Mouse (Mus musculus): ENCODE measurements around the gene Mthfs.

Mthfs gene

DNA sequence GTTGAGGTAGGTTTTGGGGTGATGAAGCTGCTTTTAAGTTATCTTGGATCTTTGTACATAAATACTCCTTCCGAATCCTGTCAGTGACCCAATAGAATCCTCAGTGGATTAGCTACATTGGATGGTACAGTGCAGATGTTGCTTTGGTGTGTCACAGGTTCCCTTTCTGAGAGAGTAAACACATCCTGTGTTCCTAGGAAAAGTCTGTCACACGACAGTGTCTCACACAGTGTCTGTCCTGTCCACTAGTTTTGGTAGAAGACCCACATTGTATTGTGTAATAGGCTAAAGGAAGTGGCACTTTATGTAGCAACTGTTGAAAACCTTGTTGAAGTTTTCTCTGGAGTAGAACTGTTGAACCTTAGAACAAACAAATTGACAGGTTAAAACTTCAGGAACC is 42.9 kb downstream of the Mthfs start:
- DNase-seq = no peak

- no peak for DNase-seq
Measured at GRCm38 (mm10) chr9:89256556-89257335, 46.3 kb downstream of the Mthfs start.

GRCm38 (mm10) chr9:89263968-89264367 is 53.5 kb downstream of the Mthfs start:
- DNase-seq = no peak

GRCm38 (mm10) chr9:89264571-89264970 is 54.1 kb downstream of the Mthfs start:
- DNase-seq = no peak

DNA sequence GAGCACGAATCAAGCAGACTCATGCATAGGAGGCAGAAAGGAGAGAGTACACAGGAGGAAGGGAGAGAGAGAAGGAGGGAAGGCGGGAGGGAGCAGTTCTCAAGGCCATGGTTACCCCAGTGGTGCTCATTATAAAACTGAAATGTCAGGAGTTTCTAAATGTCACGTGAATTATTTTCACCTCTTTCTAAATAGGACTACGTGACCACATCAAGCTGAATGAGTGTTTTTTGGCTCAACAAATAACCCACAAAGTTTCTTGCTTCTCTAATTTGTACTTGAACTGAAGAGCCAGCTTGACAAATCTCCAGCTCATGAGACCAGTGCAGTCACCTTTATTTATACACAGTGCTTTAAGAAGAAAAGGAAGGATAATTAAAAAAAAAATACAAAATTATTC is 56.6 kb downstream of the Mthfs start:
- DNase-seq = no peak

DNA sequence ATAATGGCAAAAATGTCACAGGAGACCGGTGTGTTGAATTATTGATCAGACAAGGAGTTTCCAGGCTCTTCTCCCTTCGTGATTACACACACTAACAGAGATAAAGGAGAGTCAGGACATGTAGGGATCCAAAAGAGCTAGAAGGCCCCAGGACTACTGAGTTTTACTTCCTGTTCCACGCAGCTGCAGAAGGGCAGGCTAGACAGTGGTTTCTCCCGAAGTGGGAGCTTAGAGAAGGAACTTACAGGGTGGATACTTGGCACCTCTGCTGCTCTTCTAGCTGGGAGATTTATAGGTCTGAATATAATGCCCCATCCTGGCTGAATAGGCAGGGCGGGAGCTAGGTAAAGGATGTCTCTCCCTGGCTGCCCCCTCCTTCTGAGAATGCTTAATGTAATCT is 57.1 kb downstream of the Mthfs start:
- DNase-seq = peak in 1 of 2 experiments; percentile 5

DNA sequence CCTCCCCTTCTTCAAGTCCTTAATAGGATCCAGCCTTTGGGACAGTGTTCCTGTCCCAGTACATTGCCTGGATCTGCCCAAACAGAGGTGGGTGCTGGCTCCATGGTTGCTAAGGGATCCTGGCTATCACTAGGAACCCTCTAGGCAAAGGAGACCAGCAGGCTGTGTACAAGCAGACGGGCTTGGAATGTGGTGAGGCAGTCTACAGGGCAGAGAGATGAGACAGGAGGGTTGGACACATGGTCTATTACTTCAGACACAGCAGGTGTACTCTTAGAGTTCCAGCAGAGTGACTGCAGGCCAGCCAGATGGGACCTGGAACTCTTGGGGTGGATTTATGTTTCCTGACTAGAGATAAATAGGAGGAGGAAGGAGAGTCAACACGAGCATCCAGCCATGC is 59.9 kb downstream of the Mthfs start:
- no peak for DNase-seq

DNA sequence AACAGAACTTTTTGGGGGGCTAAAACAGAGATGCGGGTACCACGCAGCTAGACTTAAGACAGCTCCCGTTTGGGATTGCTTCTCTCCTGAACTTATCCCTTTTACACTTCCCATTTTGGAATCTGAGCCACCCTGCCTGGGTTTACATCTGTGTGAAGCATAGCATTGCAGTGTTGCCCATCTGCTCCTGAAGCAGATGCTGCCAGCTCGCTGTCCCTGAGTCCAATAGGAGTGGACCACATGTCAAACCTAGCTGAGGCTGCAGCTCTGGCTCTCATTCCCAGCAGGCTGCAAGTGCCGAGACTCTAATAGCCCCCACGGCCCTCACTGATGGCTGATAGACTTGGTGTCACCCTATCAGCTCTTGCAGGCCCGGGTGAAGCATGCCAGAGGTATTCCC is 63.3 kb downstream of the Mthfs start:
- DNase-seq = no peak

- no peak for DNase-seq
Measured at GRCm38 (mm10) chr9:89278207-89278606, 67.7 kb downstream of the Mthfs start.

- no peak for DNase-seq
Measured at GRCm38 (mm10) chr9:89282374-89283068, 72.0 kb downstream of the Mthfs start.

DNA sequence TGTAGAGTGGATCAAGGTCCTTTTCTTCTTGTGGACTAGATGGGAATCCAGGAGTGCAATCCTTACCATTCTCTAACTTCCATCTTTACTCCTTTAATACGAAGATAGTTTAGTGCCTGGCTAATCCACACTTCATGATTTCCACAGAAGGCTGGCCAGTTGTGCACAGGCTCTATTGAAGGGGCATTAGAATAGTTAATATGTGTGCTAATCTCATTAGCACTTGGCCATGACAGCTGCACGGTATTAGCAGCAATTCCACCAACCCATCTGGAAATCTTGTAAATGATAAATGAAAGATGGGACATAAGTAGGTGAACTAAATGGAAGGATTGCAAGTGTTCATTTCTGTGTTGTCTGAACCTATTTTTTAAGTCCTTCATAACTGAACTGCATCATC is 77.6 kb downstream of the Mthfs start:
- DNase-seq = no peak

- DNase-seq = no peak
Measured at GRCm38 (mm10) chr9:89293364-89293763, 82.9 kb downstream of the Mthfs start.

DNA sequence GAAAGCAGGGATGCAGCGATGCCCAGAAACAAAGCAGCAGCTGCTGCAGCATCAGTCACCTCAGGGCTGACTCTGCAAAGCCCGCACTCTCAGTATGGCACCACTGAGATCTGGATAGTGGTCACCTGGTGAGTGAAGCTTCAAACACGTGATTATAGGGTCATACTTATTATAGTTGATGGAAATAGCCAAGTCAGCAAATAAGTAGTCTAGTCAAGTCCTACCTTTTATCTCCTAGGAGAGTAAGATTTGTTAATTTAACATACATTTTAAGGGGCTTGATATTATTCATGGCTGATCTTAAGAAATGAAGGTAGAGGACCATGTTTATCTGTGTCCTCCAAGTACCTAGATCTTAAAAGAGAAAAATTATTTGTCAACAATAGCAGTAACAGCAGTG is 83.6 kb downstream of the Mthfs start:
- DNase-seq = no peak

- no peak for DNase-seq
Measured at GRCm38 (mm10) chr9:89305637-89306036, 95.2 kb downstream of the Mthfs start.

GRCm38 (mm10) chr9:89308357-89309194 is 98.1 kb downstream of the Mthfs start:
- no peak for DNase-seq

GRCm38 (mm10) chr9:89309195-89309535 is 98.7 kb downstream of the Mthfs start:
- DNase-seq = no peak

DNA sequence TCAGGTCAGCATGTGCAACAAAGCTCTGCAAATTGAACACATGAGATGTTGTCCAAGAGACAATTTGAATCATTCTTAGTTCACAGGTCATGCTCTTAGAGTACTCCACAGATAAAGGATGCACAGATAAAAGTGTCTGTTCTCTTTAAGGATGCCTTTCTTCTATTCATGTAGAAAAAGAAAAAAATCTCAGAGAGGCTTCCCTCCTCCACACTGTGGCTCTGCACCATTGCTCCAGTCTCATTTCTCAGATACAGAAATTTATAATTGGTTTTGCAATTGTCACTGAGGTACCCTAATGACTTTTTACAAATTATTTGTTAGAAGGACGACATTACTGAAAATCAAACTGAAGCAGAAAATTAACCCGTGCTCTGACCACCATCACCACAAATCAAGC is 101.2 kb downstream of the Mthfs start:
- no peak for DNase-seq

DNA sequence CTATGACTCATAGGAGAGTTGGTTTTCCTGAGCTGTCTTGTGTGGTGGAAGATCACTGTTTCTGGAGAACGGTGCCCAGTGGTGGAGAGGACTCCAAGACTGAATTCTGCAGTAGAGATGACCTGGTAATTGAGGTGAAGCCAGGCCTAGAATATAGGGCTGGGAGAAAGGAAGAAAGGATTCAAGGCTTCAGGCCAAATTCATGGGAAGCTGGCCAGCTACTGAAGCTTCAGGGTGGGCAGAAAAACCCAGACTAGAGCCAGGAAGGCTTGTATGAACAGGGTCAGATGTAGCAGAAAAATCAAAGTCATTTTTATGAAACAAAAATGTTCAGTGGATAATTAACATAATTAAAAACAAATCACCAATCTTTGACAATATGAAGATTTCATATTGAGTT is 163.3 kb downstream of the Mthfs start:
- no peak for DNase-seq

DNA sequence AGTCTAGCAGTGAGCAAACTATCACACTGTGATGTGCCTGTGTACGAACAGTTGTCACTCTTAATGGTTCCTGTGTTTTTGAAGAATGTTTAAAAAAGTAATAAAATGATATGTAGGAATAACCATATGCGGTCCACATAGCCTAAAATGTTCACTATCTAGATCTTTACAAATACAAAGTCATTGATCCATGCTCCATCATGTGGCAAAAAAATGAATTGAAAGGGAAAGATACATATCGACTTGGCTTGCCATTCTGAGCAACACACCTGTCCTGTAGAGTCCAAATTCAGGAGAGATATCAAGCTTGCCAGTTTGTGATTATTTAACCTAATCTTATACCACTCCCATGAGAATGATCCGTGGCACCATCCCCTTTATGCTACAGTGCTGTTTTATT is 164.2 kb downstream of the Mthfs start:
- no peak for DNase-seq

DNA sequence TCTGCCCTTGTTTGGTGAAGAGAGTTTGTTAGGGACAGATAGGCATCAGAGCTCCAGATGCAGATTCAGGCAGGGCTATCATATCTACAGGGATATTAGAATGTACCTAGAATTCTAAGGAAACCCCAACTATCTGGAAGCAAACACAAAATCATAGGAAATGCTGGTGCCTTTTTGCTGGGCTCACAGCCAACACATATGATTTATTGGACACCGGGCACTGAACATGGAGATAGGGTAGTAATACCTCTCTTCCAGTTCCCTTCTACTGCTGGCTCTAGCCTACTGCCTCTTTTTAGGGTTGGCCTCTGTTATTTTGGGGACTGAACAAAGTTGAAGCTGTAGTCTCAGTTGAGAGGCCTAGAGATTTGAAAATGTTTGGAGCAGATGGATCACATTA is 192.6 kb downstream of the Mthfs start:
- no peak for DNase-seq

Measured in lung, adult 18-20 months (tissue).